Mouse (Mus musculus): ENCODE data around the gene Ssbp3. TPM values are rescaled to one million over a fixed set of nuclear protein-coding genes. Genes with fewer than 3 reads are reported as not detected.

Ssbp3 gene
- total RNA-seq, 2 experiments from 2014 or later = 146 to 149 TPM

DNA sequence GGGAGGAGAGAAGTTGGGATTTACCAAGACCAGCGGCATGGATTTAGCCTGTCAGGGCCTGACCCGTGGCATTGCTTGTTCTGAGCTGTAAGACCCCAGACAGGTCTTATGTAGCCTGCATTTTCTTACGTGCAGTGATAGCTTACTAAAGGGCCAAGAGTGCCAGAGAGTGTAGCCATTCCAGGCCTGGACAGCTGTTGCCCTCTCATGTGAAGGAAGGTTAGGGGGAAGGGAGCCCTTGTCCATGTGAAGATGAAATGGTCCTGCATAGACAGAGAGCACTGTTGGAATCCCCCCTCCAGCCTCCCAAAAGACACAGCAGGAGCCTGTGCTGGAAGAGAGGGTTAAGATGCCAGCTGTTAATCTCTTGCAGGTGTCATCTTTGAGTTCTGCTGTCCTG lies 93.3 kb downstream of the Ssbp3 start:
- DNase-seq = no peak
- intact Hi-C loops (cut with DNase I) = no loop called here

DNA sequence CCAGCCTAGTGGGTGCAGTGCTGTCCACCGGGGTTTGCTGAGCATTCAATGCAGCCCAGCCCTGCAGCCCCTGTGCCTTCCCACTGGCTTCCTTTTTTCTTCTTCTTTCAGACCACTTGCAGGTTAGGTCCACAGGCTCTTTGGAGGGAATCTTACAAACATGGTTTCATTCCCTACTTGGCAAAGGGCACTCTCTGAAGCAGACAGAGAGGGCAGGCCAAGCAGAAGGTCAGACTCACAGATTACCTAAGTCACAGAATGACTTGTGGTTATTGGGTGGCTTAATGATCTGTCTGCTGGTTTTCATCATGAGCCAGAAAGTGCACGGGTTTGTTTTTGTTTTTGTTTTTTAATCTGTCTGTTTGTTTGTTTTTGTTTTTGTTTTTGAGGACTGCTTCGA lies 93.8 kb downstream of the Ssbp3 start:
- DNase-seq = no peak
- intact Hi-C loops (cut with DNase I) = no loop called here

DNA sequence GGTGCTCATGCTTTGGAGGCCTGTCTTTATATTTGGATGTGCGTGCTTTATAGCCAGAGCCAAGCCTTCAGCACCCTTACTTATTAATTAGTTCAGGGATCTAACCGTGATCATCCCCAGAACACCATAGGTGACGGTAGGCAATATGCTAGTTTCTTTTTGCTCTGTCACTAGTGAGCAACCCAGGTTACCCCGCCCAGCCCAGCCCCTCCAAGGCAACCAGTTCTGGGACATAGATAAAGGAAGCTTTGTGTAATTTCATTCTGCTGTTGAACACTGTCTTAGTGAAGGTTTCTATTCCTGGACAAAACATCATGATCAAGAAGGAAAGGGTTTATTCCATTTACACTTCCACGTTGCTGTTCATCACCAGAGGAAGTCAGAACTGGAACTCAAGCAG lies 94.7 kb downstream of the Ssbp3 start:
- intact Hi-C loops (cut with DNase I) = no loop called here
- no peak for DNase-seq

DNA sequence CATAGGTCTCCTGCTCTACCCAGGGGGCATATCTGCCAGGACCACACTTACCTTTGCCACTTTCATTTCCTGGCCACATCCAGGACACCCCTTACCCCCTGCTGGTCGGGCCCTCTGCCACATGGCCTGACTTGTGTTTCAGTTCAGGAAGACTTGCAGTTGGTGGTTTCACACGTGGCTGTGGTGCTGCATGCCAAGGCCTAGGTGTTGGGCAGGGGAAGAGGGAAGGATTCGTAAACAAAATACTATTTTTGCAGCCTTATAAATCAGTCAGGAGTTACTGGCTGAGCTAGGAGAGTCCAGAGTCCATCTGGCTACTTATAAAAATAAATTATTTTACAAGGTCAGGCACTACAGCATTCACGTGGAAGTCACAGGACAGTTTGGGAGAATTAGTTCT lies 95.7 kb downstream of the Ssbp3 start:
- DNase-seq = no peak
- intact Hi-C loops (cut with DNase I) = no loop called here

DNA sequence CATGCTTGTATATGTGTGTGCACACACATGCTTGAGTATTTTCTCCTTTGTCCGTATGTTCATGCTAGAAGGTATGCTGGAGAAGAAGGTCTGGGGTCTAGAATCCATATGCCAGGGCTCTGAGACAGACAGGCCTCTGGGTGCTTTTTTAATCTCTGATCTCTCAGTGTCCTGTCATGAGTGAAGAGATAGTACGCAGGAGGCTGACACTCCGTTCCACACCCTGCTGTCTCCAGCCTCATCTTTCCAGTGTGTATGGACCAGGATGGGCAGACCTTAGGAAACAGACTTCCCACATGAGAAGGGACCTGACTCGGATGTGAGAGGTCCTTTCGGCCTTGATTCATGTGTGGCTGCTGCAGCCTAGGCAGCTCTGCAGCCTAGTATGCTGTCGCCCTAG lies 96.3 kb downstream of the Ssbp3 start:
- intact Hi-C loops (cut with DNase I) = no loop called here
- DNase-seq = no peak

DNA sequence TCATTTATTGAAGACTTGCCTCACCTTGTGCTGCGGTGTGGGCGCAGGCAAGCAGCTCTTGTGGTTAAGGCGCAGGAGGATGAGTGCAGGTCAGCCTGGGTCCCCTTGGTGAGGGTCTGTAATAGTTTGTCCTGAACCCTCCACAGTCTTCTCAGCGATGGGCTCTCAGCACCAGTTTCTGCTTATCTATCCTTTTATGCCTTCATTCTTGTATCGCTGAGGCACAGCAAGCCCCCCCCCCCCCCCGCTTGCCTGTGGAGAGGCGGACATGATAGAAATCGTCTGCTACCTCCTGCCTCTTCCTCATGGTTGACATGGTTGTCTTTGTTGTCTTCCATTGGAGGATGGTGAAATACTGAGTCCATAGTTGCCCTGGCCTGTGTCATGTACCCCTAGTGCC lies 96.9 kb downstream of the Ssbp3 start:
- no peak for DNase-seq
- intact Hi-C loops (cut with DNase I) = no loop called here

DNA sequence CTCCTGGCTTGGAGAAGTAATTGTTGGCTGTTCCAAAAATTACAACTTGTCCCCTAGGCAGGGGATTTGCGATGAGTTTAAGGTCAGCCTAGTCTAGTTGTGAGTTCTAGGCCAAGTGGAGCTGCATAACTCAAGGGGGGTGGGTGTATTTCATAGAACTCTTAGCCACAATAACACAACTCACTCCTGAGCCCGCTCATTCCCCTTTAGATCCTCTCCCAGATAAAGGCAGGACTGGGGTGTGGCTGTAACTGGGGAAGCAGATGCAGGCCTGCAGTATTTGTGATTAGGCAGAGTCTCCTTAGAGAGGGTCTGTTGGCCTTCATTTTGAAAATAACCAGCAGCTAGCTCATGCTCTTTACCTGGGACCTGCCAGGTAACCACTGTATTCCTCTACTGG lies 97.7 kb downstream of the Ssbp3 start:
- DNase-seq = no peak
- intact Hi-C loops (cut with DNase I) = no loop called here

DNA sequence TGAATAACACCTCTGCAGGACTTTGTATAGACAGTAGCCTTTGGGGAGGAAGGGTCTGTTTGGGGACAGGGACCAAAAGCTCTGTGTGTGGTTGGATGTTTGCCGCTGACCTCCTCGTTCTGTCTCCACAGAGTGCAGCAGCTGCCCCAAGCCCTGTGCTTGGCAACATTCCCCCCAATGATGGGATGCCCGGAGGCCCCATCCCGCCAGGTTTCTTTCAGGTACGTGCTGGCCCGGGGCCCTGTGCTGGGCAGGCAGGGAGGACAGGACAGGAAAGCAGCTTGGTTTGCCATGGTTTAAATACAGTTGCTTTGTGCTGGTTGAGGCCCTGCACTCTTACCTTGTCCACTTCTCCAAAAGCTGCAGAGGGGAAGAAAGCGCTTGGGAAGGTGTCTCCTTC lies 99.0 kb downstream of the Ssbp3 start:
- intact Hi-C loops (cut with DNase I) = no loop called here
- DNase-seq = no peak

DNA sequence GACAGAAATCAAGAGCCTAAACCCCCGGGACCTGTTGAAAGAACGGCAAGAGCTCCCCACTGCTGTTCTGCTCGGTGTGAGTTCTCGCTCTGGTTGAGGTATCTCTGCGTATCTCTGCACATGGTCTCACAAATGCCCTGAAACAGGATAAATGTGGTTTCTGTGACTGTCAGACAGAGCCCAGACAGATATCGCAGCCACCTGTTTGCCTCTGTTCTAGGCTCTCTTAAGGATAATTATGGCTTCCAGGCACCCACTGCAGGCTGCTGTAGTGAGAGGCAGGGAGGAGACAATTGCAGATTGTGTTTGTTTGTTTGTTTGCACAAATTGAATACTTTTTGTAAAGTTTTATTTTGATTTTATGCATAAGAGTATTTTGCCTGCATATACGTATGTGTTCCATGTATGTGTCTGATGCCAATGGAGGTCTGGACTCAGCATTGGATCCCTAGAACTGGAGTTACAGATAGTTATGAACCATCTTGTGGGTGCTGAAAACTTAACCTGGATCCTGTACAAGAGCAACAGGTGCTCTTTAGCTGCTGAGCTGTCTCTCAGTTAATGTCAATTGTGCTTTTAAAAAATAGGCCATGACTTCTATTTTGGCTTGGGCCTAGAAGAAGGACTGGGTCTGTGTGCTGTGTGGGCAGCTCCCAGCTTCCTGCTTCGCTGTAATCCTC lies 101.0 kb downstream of the Ssbp3 start:
- intact Hi-C loops (cut with DNase I) = no loop called here
- no peak for DNase-seq

DNA sequence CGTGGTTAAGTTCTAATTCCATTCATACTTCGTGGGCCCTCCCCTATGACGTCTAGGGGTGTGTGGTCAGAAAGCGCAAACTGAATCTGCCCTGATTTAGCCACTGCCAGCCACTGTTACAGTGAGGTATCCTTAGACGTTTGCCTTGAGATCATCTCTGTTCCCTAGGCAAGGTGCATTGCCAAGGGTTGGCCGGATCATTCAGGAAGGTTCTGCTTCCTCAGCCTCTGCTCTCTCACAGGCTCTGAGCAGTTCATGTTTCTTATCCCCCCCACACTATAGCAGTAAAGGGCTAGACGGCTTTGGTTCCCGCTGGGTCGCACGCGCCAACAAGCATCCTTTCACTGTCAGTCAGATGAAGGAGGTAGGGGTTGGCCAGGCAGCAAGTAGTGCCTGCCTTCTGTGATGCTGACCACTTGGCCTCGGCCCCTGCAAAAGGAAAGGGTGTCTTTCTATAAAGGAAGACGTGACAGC lies 101.5 kb downstream of the Ssbp3 start:
- DNase-seq = peak; percentile 45
- intact Hi-C loops (cut with DNase I) = no loop called here

DNA sequence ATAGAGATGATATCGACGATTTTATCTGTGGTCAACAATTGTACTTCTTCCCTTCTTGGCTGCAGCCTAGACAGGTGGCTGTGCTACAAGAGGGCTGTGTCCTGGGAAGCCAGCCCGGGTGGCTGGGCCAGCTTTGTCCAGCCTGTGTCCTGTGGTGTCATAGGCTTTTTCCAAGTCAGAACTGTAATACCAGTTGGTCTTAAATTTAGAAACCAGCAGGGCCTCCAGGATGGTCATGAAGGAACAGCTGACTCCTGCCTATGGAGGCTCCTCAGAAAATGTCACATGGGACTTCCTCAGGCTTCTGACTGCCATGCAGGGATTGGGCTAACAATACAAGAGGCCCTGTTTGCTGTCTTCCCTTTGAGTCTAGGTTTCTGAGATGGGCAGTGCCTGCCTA lies 102.1 kb downstream of the Ssbp3 start:
- DNase-seq = no peak
- intact Hi-C loops (cut with DNase I) = no loop called here

DNA sequence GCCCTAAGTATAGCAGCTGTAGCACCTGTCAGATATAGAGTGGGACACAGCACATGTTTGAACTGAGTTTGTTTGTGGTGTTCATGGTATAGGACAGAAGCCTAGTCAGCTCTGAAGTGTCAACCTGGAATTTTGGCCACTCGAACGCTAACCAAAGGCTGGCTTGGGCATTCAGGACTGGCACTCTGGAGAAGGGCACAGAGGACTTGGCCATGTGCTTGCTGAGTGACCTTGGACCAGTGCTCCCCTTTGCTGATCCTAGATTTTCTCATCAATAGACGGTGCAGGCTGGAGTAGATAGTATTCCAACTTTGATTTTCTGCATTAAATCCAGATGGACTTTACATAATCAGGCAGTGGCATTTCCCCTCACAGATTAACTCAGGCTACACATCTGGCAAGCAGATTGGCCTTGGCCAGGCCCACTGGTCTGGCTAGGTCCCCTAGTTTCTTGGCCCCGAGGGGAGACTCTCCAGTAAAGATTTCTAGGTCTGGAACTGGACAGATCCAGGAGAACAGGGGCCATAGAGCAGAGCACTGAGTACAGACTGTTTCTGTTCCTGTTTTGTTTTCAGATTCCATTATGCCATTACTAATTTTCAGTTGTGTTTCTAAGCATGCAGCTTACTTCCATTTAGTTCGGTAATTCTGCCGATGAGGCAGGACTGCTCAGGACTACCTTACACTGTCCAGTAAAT lies 102.8 kb downstream of the Ssbp3 start:
- DNase-seq = no peak
- intact Hi-C loops (cut with DNase I) = no loop called here

DNA sequence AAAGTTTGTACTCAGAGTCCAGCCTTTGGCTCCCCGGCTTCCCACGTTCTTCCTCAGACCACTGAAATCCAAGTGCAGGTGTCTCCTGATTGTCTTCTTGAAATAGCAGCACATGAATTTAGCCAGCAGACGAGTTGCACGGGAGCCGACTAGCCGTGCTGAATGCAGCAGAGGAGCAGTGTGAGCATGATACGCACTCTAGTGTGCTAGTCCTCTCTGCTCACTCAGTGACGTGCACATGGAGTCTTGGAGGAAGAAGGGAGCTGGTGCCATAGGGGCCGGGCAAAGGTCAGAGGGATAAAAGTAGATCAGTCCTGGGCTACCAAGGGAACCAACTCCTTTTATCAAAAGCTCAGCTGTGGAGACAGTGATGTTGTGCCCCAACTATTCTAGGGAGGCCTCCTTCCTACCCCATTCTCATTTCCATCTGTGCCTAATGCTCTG lies 103.3 kb downstream of the Ssbp3 start:
- intact Hi-C loops (cut with DNase I) = no loop called here
- DNase-seq = no peak

DNA sequence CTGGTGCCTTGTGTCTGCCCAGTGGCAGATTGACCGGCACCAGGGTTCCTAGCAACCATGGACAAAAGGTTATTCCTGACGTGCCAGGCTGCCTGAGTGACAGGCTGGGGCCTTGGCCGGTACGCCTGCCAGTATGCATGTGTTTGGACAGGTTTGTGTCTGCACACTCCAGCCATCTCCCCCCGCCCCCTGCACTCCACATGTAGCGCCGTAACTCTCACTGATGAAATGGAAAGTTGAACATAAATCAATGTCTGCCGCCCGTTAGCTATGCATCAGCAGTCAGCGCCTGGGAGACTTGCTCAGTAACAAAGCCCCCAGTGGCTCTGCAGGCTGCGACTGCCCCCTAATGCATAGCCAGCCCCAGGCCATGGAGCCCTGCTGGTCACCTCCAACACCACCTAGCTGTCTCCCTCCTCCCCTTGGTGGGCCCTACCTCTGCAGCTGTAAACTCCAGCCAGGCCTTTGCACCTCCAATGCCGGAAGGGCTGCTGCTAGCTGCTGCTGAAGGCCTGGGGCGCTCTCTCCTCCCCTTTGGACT lies 105.5 kb downstream of the Ssbp3 start:
- peak; percentile 66 for DNase-seq
- intact Hi-C loops (cut with DNase I) = no loop called here

DNA sequence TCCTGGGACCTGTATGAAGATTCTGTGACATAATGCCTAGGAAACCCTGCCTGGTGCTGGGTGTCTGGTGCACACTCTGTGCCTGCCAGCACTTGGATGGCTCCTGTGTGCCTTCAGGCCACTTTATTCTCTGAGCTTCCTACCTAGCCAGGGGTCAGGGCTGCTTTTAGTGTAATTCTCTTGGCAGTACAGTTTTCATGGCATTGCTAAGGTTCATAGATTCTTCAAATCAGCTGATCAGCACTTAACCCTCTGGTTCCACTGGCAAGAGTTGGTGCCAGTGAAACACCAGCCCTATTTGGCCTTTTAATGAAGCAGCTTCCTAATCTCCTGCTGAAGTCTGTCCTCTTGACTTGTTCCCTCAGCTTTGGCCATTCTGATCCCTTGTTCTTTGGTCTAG lies 106.8 kb downstream of the Ssbp3 start:
- DNase-seq = no peak
- intact Hi-C loops (cut with DNase I) = no loop called here

DNA sequence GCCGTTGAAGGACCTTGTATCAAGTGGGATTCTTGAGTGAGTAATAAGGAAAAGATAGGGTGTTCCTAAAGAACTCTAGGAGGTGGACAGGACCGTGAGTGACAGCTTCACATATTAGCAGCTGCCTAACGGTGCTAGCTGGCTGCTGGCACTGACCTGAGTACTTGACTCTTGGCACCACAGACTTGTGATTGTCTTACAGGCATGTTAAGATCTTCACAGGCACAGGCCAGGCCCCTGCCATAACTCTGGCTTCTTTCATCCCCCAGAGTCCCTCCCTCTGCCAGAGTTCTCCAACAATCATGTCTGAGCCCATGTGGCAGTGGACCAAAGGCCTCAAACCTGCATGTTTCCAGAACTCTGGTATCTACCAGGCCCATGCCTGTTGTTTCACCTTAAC lies 108.0 kb downstream of the Ssbp3 start:
- intact Hi-C loops (cut with DNase I) = no loop called here

DNA sequence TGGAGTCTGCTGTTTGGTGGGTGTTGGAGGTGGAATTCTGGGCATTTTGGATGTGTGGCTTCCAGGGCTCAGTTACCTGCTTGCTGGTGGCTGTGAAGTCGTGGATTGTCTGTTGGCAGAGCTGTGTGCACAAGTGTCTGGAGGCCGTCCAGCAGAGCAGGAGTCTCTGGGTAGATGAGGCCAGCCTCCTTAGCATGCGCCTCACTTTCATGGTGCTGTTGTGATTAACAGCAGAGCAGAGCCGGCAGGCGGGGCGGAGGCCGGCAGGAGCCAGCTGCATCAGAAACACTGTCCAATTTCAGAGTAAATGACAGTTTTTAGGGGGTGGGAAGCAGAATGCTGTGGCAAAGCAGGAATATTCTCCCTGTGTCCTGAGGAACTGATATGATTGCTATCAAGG lies 108.5 kb downstream of the Ssbp3 start:
- intact Hi-C loops (cut with DNase I) = no loop called here
- DNase-seq = peak; percentile 69

More for the DNA sequence above, 108.0 kb downstream of the Ssbp3 start:
- DNase-seq = no peak

DNA sequence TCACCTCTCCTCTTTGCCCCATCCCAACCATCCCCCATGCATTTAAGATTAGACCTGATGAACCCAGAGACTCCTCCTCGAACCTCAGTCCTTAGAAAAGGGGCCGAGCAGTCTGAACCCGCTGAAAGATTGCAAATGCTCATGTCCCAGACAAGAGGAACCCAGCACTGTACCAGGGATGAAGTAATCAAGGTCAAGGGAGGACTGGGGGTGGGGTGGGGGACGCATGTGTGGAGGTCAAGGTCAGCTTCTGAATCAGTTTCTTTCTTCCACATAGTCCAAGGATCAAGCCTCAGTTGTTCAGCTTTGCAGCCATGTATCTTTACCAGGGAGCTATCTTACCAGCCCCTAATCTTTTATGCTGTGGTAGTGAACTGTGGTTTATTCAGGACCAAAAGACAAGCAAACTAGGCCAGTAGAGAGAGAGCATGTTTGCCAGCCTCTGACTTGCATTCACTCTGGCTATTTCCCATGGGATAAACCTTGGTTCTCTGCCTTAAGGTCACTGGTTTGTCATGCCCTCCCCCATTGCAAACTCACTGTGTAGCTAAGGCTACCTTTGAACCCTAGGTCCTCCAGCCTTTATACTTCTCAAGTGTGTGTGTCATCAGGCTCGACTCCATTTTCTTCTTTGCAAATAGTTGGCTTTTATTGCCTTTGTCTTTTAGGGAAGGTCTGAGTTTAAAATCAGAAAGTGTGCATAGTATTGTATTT lies 109.9 kb downstream of the Ssbp3 start:
- intact Hi-C loops (cut with DNase I) = no loop called here
- no peak for DNase-seq

DNA sequence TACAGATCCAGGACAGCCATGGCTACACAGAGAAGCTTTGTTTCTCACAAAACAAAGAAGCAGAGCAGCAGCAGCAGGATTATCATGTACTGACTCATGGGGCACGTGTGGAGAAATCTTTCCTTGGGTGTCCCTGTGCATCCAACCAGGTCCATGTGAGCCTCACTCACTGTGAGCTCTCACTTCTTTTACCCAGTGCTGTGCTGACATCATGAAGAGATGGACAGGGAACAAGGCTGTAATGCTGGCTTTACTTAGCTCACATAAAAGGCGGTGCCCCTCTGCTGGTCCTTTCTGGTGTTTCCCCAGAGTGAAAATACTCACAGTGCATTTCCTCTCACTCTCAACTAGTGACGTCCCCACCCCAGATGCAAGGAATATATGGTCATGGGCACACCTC lies 111.0 kb downstream of the Ssbp3 start:
- DNase-seq = no peak
- intact Hi-C loops (cut with DNase I) = no loop called here

DNA sequence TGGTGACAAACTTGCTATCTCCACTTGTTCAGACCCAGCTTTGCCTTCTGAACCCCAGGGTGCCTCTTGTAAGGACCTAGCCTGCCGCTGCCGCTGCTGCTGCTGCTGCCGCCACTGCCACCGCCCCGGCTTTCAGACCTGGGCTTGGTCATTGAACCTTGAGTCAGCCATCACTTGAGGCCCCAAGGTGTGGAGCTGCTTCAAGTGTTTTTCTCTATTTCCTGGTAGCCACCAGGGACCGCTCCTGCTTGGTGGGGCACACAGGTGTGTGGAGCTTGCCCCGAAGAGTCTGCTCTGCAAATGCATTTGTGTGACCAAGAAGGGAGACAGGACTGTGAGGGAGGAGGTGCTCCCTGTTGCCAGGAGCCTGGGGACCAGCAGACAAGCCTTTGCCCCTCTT lies 114.4 kb downstream of the Ssbp3 start:
- DNase-seq = no peak
- intact Hi-C loops (cut with DNase I) = no loop called here

DNA sequence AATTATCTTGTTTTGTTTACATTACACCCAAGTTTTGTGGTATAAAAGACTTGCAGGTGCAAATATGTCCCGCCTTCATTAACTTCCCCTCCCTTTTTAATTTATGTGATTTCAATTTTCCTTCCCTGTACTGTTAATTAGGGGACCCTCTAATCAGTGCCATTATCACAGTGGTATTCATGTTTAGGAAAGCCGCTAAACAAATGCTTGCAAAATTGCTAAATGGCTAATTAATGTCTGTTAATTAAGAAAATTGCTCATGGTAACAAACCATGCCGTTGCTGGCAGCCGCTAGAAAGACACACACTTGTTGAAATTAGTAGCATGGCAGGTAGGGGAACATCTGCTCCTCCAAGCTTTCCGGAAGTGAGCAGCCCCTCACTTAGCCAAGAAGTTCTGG lies 114.9 kb downstream of the Ssbp3 start:
- intact Hi-C loops (cut with DNase I) = no loop called here
- no peak for DNase-seq

DNA sequence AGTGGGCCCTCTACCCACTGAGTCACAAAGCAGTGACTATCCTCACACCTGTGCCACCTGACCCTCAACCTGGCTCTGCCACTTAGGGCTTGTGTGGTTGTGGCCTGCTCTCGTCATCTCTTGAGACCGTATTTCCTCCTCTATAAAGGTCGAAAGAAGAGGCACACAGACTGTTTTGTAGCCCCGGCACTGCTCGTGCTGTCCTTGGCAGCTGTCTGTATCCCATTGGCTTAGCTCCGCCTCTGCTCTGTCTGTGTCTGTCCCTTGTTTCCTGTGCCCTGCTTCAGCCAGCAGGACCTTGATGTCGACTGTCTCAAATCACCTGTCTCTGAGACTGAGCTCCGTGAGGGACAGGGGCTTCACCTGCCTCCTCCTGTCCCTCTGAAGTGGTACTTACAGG lies 116.0 kb downstream of the Ssbp3 start:
- intact Hi-C loops (cut with DNase I) = no loop called here

More for the DNA sequence above, 116.0 kb downstream of the Ssbp3 start:
- no peak for DNase-seq
